Mouse (Mus musculus) adipocyte (in vitro differentiated cells): Measurements from ENCODE around the gene Faf1.

ENCODE experiments used
- DNase-seq: peaks from one replicate; pipeline ENCODE4 v3.0.0-alpha.2; 2016; ENCODE audit warnings: low spot score

Faf1 gene

DNA sequence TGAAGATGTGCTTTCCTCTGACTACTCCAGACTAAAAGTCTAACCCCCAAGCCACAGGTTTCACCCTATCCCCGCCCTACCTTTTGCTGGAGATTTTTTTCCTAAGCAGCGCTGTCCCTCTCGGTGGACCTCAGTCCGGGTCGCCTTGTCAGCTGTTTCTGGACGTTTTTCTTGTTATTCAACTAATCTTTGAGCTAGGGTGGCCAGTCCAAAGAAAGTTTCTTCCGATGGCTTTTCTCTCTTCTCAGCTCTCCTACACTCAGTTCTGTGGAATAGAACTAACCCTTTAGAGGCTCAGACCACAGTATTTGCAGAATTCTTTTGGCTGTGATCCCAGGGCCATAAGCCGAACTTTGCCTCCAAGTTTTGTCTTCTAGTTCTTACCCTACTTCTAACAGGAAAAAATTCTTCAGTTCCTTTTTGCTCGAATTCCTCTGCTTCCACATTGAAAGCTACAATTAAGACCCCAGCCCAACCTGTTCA, 302.5 kb downstream of the Faf1 start:
- peak; percentile 31 for DNase-seq

- DNase-seq = no peak
Observed at GRCm38 (mm10) chr4:109979461-109980320, 303.3 kb downstream of the Faf1 start.

- no peak for DNase-seq
Observed at GRCm38 (mm10) chr4:109980321-109981082, 304.1 kb downstream of the Faf1 start.

GRCm38 (mm10) chr4:109981083-109981870, 304.9 kb downstream of the Faf1 start:
- no peak for DNase-seq

DNA sequence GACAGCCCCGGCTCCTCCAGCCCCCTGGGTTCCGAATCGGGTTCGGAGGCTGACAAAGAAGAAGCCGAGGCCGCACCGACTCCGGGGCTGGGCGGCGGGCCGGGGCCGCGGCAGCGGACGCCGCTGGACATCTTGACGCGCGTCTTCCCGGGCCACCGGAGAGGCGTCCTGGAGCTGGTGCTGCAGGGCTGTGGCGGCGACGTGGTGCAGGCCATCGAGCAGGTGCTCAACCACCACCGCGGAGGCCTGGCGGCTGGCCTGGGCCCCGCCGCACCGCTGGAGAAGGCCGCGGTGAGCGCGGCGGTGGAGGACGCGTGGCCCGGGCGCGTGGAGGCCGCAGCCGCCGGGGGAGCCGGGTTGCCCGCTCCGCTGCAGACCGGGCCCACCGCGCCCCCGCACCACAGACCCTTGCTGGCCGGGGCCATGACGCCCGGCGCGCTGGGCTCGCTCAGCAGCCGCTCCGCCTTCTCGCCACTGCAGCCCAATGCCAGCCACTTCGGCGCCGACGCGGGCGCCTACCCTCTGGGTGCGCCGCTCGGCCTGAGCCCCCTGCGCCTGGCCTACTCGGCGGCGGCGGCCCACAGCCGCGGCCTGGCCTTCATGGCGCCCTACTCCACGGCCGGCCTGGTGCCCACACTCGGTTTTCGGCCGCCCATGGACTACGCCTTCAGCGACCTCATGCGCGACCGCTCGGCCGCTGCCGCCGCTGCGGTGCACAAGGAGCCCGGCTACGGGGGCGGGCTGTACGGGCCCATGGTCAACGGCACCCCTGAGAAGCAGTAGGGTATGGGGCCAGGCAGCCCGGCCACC, 305.7 kb downstream of the Faf1 start:
- no peak for DNase-seq

DNA sequence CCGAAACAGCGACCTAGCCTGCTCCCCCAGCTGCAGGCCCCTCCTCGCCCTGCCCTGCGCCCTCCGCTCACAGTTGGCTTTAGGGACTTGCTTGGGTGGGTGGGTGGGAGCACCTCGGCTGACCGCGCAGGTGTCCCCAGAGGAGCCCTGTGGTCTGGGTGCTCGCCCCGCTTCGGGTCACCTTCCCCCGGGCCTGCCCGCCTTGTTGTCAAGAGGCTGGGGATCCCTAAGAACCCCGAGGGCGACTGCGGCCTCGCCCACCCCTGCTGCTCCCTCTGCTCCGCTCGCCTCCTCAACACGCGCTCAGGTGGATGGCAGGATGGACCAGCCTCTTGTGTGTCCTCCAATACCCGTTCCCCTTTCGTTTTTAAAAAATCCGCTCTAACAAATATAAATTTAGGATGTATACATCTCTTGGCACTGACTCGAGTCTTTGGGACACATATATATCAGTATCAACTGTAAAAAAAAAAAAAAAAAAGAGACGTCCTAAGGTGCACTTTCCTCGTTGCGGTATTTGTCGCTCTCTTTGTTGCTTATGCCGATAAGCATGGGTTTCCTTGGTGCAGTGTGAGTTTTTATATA, 306.4 kb downstream of the Faf1 start:
- DNase-seq = no peak

DNA sequence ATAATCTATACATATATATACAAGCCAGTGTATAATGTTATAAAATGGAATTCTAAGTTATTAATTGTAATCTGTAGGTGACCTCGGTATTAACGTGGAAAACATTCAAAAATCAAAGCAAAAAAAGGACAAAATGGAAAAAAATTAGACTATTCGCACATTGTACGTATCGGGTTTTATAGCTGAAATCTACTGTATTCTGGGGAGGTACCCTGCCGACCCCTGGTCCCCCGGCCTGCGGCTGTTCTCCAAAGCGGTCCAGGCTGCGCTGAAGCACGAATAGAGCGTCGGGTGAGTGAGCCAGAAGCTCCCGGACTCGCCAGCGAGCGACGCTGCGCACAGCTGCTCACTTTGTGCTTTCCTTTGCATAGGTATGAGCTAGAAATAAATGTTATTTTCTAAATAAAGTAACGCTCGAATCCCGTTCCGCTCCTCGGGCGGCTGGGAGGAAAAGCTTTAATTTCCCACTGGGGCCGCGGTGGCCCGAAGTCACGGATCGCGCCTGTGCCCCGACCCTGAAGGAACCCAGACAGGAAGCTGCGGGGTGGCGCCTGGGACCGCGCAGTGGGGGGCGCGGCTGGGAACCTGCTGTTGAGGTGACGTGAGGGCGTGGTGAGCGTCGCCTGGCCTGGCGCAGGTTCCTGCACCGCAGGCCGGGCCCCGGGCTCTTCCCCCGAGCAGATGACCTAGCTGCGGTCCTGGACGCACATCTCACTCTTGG, 307.1 kb downstream of the Faf1 start:
- no peak for DNase-seq

- DNase-seq = no peak
Observed at GRCm38 (mm10) chr4:109984011-109984411, 307.6 kb downstream of the Faf1 start.

DNA sequence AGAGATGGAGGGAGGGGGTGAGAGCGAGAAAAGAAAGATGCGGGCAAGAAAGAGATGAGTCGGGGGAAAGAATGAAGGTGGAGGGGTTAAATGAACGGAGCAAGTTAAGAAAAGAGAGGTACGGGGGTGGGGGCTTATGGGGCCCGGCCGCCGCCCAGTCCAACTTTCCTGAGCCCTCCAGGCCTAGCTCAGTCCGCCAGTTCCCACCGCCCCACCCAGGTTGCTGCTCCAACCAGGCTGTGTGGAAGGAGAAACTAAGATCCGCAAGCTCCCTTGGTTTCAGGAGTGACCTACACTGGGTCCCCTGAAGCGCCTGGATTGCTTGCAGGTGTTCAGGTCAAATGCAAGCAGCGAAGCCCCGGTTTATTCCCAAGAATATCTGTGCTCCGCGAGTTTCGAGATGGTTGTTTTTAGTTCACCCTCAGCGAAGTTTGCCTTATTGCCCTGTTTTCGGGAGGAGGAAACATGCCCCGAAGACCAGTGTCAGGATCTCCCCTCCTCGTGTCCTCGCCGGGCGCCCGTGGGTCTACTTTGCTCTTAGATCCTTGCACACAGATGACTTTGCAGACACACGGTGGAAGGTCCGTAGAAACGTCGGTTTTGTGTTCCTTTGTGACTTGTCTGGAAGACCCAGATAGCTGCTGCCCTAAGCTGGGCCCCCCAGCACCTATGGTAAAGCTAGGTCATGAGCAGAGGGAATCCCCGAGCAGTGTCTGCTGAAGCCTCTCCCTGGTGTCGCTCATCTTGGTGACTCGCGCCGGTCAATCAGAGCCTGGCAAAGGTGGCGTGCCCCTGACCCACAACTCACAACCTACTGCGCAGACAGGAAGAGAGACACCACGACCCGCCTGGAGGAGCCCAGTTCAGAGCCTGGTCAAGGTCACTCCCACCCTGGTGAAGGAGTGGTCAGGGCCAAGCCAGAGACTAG, 308.4 kb downstream of the Faf1 start:
- DNase-seq = no peak

DNA sequence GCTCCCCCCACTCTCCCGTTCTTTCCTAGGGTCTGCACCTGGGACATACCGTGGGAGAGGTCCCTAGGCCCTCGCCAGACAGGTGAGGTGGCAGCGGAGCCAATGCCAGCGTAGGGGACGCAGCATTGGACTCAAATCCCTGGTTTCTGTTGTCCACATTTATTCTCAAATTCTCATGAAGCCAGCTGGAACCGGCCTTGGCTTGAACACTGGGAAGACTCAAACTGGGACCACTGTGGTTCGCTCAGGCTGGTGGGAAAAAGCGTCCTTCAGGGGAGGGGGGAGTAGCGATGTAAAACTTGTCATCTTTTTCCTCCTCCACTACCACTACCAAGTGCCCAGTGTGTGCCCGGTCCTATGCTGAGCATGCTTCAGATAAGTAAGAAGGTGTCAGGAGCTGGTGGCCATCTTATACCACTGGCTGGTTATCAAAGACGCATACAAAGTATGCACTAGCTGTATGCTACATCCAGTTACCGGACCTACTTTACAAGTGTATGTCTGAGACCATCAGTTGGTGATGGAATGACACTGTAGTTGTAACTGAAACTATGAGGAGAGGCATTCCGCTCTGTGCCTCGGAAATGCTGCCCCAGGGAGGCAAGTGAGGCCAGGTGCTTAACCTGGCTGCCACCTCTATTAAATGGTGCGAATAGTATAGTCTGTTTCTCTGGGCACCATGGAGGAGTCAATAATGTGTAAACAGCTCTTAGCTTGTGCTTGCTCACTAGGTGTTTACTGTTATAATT, 309.2 kb downstream of the Faf1 start:
- DNase-seq = no peak

- no peak for DNase-seq
Observed at GRCm38 (mm10) chr4:109986301-109986700, 309.9 kb downstream of the Faf1 start.

DNA sequence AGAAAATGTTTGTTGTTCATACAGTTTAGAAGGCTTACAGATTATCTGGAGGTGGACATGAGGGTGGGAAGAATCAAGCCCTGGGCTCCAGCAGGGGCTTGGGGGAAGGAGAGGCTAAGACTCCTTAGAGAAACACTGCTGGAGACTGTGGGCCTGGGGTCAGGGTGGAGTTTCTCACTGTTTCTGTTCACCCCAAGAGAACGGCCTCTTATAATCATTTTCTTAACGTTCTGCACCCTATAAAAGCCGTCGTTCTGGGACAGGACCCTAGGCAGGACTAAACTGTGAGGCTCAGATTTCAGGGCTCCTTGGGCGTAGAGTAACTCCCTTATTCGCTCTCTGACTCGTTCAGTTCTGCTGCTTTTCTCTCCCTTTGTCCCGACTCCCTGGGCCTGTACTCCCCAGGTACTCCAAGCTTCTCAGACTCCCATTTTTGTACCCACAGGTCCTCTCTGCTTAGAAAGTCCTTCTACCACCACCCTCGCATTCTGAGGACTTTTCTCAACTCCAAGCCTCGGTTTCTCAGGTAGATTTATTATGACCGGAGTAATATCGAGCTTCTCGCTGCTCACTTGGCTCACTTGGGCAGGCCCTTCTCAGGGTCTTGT, 310.5 kb downstream of the Faf1 start:
- no peak for DNase-seq

DNA sequence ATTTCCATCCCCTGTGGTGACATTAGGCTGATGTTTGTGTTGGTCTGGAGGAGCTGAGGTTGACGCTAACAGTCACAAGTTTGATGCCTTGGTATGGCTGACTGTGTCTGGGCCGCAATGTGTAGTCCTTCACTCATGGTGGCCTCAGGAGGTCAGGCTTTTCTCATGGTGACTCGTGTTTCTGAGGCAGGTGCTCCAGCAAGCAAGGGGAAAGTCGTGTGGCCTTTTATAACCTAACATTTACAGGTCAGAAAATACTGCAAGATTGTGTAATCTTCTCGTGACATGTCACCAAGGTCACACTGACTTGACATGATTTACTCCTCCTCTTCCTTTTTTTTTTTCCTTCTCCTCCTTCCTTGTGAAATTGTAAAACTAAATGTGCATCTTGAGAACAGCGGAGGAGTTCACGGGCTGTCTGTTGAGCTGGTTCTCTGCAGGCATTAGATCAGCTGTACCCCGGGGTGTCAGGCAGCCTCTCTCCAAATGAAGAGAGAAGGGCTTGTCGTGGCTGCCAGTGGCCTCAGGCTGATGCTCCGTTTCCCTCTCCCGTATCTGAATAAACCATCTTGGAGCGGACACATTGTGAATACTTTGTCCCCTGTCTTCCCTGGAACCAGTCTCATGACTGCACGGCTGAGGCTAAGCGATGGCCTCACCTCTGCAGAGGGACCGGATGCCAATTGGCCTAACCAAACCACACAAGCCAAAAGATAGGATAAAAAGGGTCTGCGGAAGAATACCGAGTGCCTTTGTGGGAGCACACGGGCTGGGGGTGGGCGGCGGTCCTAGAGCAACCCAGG, 311.4 kb downstream of the Faf1 start:
- no peak for DNase-seq

DNA sequence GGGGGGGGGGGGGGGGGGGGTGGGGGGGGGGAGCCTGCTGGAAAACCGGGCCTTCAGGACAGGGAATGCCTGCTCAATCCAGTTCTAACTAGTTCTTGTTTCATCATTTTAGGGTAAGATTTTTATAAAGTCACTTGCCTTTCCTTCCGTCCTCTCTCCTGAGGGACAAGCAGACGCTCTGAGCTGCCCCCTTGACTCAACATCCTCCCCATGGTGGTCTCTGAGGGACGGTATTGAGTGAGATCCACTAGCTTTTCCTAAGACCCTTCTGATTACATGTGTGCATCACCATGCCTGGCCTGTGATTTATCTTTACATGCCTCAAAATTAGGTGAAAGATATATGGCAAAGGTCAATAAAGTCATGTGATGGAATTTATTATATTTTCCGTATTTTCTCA, 312.0 kb downstream of the Faf1 start:
- DNase-seq = no peak

DNA sequence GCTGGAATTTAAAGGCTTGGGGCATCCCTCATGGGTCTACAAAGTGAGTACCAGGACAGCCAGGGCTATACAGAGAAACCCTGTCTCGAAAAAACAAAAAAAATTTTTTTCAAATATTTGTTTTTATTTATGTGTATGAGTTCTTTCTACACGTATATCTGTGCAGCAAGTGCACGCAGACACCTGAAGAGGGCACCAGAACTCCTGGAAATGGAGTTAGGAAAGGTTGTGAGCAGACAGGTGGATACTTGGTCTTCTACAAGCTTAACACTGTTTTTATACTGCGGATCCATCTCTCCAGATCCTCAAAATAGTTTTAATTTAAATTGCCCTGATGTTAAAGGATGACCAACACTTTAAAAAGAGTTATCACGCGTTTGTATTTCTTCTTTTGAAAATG, 312.8 kb downstream of the Faf1 start:
- DNase-seq = no peak

DNA sequence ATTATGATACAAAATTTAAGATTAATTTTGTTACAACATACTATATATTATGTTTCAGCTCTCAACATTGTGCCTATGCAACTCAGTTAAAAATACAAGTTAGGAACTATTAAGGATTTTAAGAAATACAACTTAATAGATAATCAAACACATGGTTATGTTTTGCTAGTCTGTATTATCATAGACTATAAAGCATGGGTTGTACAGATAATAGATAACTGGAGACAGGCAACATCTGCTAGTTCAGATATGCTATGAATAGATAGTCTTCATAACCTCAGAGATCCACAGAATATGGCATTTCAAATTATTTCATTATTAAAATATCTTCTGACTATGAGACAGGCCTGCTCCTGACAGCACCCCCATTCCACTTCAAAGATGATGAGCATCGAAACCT, 329.7 kb downstream of the Faf1 start:
- no peak for DNase-seq
